Mouse (Mus musculus): Measurements from ENCODE around the gene Paip2b.

DNA sequence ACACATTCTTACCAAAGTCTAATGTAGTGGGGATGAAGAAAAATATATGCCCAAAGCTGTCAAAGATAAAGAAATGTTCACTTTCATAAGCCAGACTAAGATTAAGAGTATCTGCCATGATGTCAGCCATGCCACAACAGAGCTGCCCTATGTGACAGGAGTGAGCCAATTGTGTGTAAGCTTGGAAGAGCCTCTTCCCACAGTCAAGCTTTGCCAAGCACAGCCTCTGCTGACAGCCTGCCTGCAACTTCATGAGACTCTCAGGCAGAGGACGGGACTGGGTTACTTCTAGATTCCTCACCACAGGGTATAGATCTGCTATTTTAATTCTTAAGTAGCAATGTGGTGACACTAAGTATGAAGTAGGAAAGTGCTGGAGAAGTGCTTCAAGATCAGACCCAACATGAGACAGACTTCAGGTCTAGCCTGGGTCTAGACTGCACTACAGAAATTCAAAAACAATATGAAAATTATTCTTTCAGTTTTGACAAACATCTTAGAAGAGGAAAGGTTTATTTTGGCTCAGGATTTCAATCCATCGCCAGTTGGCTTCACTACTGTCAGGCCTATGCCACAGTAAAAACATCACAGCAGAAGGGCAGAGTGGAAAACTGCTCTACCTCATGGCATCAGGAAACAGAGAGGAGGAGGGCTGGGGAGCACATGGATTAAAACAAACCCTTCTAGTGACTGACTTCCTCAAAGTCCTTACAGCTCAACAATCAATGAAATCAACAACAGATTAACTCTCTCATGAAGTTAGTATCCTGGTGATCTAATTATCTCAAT, 10.6 kb downstream of the Paip2b start:
- no peak for TF ChIP-seq CTCF (IDR thresholded peaks at IDR 0.05; ENCODE audit: extremely low read depth, insufficient read depth, low read length)
- TF ChIP-seq POLR2A (IDR thresholded peaks at IDR 0.05; ENCODE audit: extremely low read depth, insufficient read depth, low read length): no peak

Data from cortical plate, adult 2 months (tissue).